Mouse (Mus musculus) spleen, adult 2 months (tissue): ENCODE results near the gene Ostf1.

Source experiments
- CTCF ChIP-seq: fragments of 200-500 bp; IDR thresholded peaks from 2 replicates; pipeline ENCODE4 v1.5.1; 2011; ENCODE audit warnings: mild to moderate bottlenecking, inconsistent platforms; ENCODE audit not compliant: insufficient read depth, insufficient read length, insufficient replicate concordance; ENCODE audit errors: extremely low read depth
- POLR2A ChIP-seq: fragments of 200-500 bp; IDR thresholded peaks from 2 replicates; pipeline ENCODE4 v1.6.1; 2011; ENCODE audit warnings: low read depth, low read length, inconsistent platforms

GRCm38 (mm10) chr19:18615680-18616240, 15.9 kb downstream of the Ostf1 start:
- TF ChIP-seq POLR2A (no peak), CTCF (no peak)
